Mouse (Mus musculus): ENCODE data around the gene Cd300ld5.

DNA sequence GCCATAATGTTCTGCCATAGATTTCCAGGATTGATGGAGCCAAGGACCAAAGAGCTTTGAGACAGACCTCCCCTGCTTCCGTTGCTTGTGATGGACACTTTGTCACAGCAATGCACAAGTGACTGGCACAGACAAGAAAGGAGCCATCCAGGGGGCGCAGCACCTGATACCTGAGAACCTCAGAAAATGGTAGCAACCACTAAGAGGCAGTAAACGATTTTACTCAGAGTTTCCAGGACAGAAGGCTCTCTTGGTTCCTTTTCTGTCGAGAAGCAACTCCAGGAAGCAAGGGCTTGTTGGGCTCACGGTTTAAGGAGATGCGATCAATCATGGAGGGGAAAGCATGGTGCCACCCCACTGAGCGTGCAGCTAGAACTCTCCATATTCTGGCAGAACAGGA is 48.6 kb upstream of the Cd300ld5 start:
- TF ChIP-seq CTCF (IDR thresholded peaks at IDR 0.05; ENCODE audit: low read depth) (no peak), EP300 (IDR thresholded peaks at IDR 0.05; ENCODE audit: low read depth) (no peak)

Measured in heart, postnatal 0 days (tissue).